Mouse (Mus musculus) left cerebral cortex, postnatal 14 days (tissue): ENCODE measurements around the gene Wdr75. TPM values are rescaled to one million over a fixed set of nuclear protein-coding genes. Genes with fewer than 3 reads are reported as not detected.

ENCODE experiments used
- total RNA-seq, 2 experiments: library from RNA; stranded (reverse); gene quantifications; 2 replicates each; pipeline ENCODE4 v1.2.3; 2021

Gene Wdr75
- total RNA-seq, 2 experiments from 2014 or later, result 37.1 to 38.3 TPM

Other genes with a start within 250 kb of the Wdr75 start
- gene Gm5269, start 95.1 kb downstream of the Wdr75 start, total RNA-seq, result not detected
- 10 to 100 TPM; 17.8 to 19.2 TPM for gene Slc40a1, start 131.4 kb downstream of the Wdr75 start, total RNA-seq